Mouse (Mus musculus) ovary, adult 18-20 months (tissue): ENCODE measurements around the gene Atp8b5.

ENCODE experiments used
- DNase-seq: peaks from one replicate; pipeline ENCODE4 v3.0.0; 2022; ENCODE audit warnings: low spot score, mixed read lengths

Gene Atp8b5

DNA sequence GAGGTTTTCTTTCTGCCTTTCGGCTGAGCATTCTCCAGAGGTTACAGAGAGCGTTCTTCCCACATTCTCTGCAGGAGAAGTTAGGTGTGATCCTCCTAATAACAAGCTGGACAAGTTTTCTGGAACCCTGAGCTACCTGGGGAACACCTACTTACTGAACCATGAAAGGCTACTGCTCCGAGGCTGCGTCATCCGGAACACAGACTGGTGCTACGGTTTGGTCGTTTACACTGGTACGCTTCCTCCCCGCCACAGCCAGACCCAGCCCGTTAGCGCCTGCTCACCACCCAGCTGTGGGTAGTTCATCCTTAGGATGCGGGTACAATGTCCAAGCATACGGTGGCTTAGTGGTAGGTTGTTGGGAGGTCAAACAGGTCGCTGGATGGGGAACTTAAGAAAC lies 55.4 kb downstream of the Atp8b5 start:
- no peak for DNase-seq

DNA sequence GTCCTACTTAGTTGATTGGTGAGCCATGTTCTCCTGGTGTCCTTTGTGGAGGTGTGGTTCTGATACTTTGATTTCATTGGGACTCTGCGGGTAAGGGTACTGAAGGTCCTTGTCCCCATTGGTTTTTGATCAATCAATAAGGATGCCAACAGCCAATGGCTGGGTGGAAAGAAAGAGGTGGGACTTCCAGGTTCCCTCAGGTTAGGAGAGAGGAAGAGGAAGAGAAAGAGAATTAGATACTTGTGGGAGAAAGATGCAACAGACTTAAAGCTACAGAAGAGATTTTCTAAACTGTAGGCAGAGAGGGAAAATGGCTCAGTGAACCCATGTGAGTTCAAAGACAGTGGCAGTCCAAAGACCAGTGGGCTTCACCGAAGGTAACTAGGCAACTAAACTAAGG lies 60.2 kb downstream of the Atp8b5 start:
- DNase-seq: no peak

DNA sequence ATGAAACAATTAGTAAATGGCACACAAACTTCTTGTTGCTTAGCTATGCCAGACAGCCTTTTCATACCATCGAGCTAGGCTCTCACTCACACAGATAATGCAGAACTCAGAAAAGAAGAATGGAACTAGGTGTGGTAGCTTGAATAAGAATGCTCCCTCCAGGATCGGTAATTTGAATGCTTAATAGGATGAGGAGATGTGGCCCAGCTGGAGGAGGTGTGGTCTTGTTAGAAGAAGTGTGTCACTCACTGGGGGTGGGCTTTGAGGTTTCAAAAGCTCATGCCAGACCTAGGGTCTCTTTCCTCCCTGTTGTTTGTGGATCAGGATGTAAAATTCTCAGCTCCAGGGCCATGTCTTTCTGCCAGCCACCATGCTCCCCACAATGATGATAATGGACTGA lies 67.8 kb downstream of the Atp8b5 start:
- no peak for DNase-seq

DNA sequence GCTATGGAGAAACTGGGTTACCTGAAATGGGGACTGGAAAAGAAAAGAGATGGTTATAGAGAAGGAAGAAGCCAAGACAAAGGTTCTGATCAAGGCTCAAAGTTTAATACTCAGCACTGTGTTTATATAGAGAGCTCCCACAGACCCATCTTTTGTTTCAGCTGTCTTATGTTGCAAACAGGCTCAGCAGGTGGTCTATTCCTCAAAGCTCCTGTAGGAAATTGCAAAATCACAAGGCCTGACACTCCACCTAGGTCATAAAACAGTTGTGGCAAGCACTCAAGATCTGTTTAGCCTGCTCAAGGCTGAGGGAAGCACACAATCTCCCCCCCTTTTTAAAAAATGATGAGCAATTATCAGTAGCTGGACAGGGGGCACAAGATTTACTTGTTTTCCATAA lies 69.2 kb downstream of the Atp8b5 start:
- DNase-seq: no peak

DNA sequence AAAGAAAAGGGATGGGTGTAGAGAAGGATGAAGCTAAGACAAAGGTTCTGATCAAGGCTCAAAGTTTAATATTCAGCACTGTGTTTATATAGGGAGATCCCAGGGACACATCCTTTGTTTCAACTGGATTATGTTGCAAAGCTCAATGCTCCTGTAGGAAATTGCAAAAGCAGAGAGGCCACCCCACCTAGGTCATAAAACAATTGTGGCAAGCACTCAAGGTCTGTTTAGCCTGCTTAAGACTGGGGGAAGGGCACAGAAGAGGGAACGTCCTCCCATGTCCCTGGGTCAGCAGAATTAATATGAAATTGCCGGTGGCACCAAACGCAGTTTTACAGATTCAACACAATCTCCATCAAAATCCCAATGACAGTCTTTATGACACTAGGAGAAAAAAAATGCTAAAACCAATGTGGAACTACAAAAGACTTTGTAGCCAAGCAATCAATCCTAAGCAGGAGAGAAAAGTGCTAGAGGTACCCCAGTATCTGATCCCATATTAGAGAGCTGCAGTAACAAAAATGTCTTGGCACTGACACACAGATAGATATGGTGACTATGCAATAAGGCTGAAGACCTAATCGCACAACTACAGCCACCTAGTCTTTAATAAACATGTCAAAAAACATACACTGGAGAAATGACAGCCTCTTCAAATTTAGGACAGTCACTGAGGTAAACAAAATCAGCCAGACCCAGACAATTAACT lies 73.3 kb downstream of the Atp8b5 start:
- no peak for DNase-seq

DNA sequence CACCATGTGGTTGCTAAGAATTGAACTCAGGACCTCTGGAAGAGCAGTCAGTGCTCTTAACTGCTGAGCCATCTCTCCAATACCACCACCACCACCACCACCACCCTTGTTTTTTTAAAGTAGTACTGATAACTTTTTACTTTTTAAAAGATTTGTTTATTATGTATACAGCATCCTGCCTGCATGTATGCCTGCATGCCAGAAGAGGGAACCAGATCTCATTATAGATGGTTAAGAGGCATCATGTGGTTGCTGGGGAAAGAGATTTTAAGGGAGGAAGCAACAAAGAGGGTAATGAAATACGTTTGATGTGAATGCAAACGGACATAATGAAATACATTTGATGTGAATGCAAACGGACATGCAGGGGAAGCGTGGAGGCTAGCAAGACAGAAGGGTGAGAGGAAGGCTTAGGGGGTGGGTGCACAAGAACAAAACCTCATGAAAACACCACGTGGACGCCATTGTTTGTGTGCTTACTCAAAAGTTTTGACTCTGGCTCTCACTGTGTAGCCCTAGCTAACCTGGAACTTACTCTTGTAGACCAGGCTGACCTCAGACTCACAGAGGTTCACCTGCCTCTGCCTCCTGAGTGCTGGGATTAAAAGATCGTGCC lies 74.4 kb downstream of the Atp8b5 start:
- no peak for DNase-seq

DNA sequence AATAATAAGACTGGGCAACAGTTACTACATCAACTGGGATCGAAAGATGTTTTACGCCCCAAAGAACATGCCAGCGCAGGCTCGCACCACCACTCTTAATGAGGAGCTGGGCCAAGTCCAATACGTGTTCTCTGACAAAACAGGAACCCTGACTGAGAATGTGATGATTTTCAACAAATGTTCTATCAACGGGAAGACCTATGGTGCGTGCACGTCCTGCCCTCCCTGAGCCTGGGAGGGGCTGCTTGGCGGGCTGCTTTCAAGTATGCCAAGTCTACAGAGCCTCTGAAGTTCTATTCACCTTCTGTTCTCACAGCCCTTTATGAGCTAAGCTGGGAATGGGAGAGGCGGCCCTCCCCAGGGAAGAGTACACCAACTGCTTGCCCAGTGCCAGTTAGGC lies 75.5 kb downstream of the Atp8b5 start:
- DNase-seq: no peak

DNA sequence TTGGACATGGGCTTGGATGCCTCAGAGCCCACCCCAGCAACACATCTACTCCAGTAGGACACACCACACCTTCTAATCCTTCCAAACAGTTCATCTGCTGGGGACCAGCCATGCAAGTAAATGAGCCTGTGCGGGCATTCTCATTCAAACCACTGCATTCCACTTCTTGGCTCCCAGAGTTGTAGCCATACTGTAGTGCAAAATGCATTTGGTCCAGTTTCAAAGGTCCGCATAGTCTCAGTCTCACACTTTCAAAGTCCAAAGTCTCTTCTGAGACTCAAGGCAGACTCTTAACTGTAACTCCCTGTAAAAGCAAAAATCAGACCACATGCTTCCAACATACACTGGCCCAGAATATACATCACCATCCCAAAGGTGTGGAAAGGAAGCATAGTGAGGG lies 78.0 kb downstream of the Atp8b5 start:
- DNase-seq: no peak

DNA sequence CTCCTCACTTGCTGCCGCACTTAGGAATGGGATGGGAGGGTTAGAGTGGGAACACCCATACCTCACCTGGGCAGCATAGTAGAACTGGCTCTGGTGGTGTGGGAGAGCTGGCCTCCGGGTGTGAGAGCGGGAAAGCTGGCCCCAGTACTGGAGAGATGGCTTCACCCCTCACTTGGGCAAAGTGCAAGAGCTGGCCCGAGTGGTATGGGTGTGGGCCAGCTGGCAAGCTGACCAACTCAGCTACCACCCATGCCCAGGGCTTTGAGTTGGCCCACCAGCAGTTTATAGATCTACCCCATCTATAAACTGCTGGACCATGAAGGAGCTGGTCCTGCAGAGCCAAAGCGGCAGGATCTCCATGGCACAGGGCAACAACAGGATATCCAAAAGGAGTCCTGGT lies 82.2 kb downstream of the Atp8b5 start:
- no peak for DNase-seq

DNA sequence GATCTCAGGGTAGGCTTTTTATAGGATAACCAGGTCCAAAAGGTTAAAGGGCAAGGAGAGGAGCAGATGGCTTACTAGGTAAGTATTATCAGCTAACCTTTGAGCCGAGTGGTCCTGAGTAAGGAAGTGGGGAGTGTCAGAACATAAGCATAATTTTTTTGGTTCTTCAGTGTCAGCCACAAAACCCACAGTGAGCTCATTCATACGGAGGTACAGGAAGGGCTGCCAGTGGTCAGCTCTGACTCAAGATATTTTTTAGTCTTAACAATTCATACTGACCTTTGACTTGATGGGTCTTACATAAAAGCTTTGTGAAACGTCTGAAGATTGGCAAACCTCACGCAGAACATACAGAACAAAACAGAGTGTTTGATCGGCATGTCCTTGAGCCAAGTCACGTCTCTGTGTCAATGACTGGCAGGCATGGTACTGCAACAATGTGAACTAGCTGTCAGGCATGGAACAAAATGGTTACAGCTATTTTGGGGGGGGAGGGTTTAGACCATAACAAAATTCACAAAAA lies 83.1 kb downstream of the Atp8b5 start:
- no peak for DNase-seq

DNA sequence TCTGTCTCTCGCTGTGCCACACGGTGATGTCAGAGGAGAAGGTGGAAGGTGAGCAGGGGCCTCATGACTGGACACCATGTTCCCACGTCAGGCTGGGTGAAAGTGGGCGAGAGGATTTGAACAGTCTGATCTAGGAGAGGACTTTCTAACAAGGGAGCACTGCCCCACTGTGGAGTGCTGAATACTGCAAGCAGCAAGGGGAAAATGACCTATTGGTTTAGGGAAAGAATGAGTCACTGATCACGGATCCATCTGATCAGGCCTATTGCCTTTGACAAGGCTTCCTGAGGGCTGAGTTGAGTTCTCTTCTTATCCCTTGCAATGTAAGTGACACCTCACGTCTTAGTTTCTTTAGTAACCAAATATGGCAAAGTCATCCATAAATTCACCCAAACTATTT lies 86.7 kb downstream of the Atp8b5 start:
- DNase-seq: no peak

DNA sequence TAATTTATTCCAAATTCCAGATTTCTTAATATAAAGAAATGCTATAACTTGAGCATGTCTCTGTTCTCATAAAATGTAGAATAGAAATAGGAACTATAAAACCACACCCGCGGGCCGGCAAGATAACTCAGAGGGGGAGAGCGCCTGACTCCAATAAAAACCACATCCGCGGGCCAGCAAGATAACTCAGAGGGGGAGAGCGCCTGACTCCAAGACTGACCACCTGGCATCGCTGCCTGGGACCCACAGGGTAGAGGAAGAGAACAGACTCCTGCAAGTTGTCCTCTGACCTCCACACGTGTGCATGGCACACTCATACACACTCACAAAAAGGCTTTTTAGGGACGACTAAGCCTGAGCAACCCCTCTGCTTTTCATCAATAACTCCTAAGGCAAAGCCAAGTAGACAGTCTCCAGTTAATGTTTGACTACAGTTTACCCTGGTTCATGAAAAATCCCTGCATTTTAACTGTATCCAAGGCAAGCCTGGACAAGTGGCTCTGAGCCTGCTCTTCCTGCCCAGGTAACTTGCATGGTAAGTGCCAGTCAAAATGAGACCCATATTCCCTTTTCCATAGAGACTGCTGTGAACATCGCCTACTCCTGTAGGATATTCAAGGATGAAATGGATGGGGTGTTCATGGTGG lies 98.1 kb downstream of the Atp8b5 start:
- DNase-seq: no peak

DNA sequence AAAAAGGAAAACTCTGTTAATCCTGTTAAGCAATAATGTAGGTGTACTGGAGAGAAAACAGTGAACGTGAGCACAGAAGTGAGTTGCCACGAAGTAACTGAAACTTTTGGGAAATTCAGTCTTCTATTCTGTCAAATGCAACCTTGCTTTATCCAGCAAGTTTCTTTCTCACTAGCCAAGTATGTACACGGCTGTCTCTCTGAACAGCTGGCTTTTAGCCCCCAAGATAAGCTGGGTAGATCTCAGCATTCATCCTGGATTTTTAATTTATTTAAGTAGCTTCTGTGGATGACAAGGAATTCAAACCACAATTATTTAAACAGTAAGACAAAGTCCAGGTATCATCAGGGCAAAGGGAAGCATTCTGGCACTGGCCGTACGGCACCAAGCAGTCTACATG lies 100.3 kb downstream of the Atp8b5 start:
- DNase-seq: no peak

DNA sequence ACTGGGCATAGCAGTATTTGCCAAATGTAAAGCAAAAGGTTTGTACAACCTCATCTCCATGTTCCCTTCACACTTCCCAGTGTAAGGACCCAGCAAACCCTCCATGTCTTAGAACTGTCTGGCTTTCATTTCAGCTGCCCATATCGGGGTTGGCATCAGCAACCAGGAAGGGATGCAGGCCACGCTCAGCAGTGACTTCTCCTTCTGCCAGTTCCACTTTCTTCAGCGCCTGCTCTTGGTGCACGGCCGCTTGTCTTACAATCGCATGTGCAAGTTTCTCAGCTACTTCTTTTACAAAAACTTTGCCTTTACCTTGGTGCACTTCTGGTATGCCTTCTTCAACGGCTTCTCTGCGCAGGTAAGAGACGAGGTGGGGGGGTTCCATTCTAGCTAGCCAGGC lies 100.8 kb downstream of the Atp8b5 start:
- no peak for DNase-seq

DNA sequence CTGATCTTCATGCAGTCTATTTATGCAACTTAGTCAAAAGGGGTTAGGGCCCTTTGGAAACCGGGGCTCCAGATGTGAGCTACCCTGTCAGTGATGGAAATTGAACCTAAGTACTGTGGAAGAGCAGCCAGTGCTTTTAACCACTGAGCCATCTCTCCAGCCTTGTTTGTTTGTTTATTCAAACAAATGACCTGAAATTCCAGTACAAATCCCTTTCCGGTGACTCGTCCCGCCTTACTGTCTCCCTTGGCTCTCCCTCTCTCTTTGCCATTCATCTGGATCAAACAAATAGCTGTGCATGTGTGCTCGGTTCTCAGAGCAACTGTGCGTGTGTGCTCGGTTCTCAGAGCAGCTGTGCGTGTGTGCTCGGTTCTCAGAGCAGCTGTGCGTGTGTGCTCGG lies 104.4 kb downstream of the Atp8b5 start:
- DNase-seq: no peak

DNA sequence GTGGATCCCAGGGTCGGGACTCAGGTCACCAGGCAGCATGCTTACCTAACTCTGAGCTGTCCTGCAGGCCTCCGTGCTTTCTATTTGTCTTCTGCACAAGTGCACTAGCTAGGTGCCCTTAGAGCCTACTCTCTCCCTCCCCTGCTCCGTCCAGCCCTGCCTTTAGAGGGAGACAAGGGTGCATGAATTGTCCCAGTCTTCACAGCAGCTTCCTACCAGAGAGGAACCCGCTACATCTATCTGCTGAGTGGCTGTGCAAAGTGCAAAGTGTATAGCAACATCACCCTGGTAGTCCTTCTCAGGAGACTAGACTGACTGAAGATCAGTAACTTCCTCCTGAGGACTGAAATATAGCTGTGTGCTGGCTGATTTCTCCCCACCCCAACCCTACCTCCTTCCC lies 105.2 kb downstream of the Atp8b5 start:
- no peak for DNase-seq

DNA sequence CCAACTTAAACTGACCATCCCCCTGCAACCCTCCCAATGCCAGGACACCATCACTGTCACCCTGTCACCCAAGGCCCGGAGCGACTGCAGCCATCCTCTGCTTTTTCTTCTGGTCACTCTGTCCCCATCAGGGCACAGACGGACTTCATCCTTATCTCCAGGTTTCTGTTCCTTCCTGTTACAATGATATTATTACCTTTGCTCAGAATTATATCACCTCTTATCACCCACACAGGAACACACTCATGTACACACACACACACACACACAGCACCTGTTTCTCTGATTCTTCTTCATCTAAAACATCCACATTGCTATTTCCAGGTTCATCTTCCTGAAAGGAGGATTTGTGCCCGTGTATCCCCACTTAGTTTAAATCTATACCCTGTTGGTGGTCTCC lies 107.3 kb downstream of the Atp8b5 start:
- no peak for DNase-seq

DNA sequence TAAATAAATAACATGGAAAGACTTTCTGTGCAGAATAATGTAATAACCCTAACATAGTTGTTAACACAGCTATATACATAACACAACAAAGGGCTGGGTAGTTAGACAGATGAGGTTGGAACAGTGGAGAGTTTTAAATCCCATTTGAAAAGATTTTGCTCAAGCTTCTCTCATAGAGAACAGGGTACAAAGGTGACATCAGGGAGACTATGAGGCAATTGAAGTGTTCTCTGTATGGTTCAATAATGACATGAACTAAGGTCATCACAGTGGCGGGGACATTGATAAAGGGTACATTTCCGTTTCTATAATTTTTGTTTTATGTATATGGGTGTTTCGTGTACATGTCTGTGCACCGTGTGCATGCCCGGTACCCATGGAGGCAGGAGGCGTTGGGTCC lies 112.6 kb downstream of the Atp8b5 start:
- DNase-seq: no peak

DNA sequence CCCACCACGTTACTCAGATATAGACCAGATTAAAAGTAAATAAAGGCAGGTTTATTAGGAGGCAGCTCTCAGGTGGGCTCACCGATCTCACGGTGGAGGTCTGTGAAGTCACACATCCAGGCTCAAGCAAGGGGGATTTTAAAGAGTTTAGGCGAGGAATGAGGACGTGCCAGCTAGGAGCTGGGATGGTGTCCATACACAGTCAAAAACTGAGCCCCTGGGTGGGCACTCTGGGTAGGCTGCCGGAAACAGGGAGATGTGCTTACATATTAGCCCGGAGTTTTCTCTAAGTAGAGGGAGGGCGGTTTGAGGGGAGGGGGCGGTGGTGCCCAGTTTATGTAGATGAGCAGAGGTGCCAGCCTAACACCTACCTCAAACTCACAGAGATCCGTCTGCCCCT lies 114.0 kb downstream of the Atp8b5 start:
- no peak for DNase-seq

DNA sequence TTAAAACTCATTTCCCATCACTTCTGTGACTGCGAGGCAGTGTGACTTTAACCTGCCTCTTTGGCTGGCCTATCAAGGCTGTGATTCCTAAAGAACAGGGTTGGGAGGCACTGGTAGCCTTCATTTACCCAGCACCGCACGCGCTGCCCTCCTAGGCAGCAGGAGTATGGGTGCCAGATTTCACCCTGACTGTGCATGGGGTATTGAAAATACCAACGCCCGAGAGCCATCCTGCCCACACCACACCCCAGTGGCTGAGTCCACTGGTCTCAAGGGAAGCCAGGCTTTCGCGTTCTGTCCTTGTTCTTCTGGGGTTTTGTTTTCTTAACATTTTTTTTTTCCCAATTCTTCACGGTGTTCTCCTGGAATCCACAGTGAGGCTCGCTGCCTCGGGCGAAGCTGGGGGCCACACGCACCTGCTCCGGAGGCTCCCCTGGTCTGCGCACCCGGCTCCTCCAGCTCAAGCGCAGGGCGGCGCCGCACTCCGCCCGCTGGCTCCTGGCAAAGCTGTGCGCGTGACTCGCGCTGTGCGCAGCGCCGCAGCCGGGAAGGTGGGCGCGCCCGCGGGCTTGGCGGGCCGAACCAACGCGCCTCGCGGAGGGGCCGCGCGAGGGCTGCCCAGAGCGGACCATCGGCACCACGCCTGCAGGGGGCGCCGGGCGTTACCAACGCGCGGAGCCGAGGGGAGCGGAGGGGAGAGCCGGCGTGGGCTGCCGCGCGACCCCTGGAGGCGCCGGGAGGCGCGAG lies 114.6 kb downstream of the Atp8b5 start, which contains the start of gene Rusc2:
Gene Rusc2, plus strand, starts transcription at position 572 of the 747 bp plus-strand sequence.
- peak; percentile 82 for DNase-seq

DNA sequence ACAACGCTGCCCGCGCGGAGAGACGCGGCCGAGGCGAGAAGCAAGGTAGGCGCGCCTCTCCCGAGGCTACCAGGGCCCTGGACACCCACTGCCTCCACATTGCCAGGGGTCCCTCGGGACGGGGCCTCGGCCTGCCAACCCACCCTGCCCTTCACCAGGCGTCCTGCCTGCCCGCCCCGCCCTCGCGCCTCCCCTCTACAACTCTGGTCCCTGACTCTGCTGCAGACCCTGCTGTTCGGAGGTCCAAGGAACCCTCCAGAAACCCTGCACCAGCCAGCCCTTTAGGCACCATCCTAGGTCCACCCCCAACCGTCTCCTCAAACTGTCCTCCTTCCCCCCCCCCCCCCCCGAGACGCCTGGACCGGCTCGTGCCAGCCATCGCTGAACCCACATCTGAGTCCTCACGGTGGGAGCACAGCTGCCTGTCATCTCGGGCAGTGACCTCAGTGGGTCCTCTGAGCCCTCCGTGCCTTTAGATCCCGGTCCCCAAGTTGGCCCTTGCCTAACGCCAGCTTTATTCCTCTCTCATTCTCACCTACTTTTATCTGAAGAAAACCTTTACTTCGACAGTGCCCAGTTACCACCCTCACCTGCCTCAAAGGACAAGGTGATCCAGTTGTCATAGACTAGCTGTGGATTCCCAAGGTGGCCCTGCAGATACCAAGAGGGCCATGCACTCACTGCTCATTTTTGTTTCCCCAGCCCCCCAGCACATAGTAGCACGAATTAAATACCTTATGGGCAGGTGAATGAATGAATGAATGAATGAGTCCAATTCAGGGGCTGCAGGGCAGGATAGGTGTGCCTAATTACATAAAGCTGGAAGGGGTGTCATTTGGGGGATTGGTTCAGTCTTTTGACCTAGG lies 115.4 kb downstream of the Atp8b5 start:
- DNase-seq: no peak
